Mouse (Mus musculus) hindbrain, embryonic 14.5 days (tissue): ENCODE measurements around the gene Spib. TPM values are rescaled to one million over a fixed set of nuclear protein-coding genes. Genes with fewer than 3 reads are reported as not detected.

Experiments
- ATAC-seq: fragments of 200-750 bp; cut with Nextera tagmentation; 2 replicates; pipeline ENCODE4 v1.8.0; 2017; ENCODE audit warnings: moderate number of reproducible peaks, mild to moderate bottlenecking, moderate TSS enrichment, moderate library complexity; ENCODE audit not compliant: low FRiP score
- DNase-seq: peaks from one replicate; pipeline ENCODE4 v3.0.0-alpha.2; 2015; ENCODE audit warnings: low spot score
- H3K27ac ChIP-seq: fragments of 300-500 bp; sonication (generic); 2 replicates; pipeline ENCODE4 v1.5.1; 2014; ENCODE audit warnings: mild to moderate bottlenecking, moderate library complexity
- H3K27me3 ChIP-seq: fragments of 300-500 bp; sonication (generic); 2 replicates; pipeline ENCODE4 v1.6.1; 2014; ENCODE audit warnings: mild to moderate bottlenecking, low read length, mixed read lengths; ENCODE audit not compliant: control insufficient read depth, insufficient read depth
- H3K36me3 ChIP-seq: fragments of 300-500 bp; sonication (generic); replicated peaks from 2 replicates; pipeline ENCODE4 v1.6.1; 2014; ENCODE audit not compliant: control insufficient read depth, insufficient read depth
- H3K4me1 ChIP-seq: fragments of 300-500 bp; sonication (generic); replicated peaks from 2 replicates; pipeline ENCODE4 v1.6.1; 2014; ENCODE audit warnings: antibody characterized with exemption, low read length, mixed read lengths; ENCODE audit not compliant: control insufficient read depth, insufficient read depth
- H3K4me2 ChIP-seq: fragments of 300-500 bp; sonication (generic); replicated peaks from 2 replicates; pipeline ENCODE4 v1.6.1; 2014; ENCODE audit warnings: mild to moderate bottlenecking, moderate library complexity
- H3K4me3 ChIP-seq: fragments of 300-500 bp; sonication (generic); replicated peaks from 2 replicates; pipeline ENCODE4 v1.5.1; 2014; ENCODE audit warnings: mild to moderate bottlenecking, low read length
- H3K9ac ChIP-seq: fragments of 300-500 bp; sonication (generic); 2 replicates; pipeline ENCODE4 v1.6.1; 2014
- H3K9me3 ChIP-seq: fragments of 300-500 bp; sonication (generic); 2 replicates; pipeline ENCODE4 v1.6.1; 2016; ENCODE audit warnings: low read length; ENCODE audit not compliant: control insufficient read depth
- WGBS: fragments of 180-500 bp; shearing (Covaris S2); extraction: QIAGEN DNeasy Blood & Tissue Kit; methylation state at CpG from one replicate; pipeline ENCODE4 v1.1.7; 2014; 5-methylcytosine and 5-hydroxymethylcytosine counted together
- polyA plus RNA-seq: library from polyadenylated mRNA; unstranded; fragments of >200 nt; fragmentation: Nextera tagmentation; extraction: Ambion mirVana; gene quantifications from 2 replicates; pipeline ENCODE4 v1.2.1, GENCODE M21; 2014

Spib gene
- polyA plus RNA-seq, 1 experiment from 2014 or later: 0.09 TPM

DNA sequence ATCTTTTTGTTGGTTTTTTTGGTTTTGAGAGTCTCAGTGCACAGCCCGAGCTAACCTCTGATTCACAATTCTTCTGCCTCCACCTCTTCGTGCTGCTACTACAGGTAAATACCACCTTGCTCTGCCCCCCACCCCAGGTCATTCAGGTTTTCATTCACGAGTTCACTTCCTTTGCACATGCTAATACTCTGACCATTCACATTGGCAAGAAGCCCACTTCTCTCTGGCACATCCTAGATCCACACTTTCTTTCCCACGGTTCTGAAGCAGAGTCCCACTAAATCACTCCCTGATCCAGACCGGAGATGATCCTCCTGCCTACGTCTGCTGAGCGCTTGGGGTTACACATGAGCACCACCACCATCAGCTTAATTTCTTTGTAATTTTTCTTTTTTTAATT lies 36.8 kb downstream of the Spib start:
- no peak overlapping the region for H3K27ac ChIP-seq
- ATAC-seq (no peak), DNase-seq (no peak)
- H3K27me3 ChIP-seq: no peaks in the 10 kb centered on the region
- peaks cover 32% of the 10 kb centered on the region for H3K36me3 ChIP-seq
- WGBS: 86% methylated on average over 7 of the region's 7 CpGs
- no peaks in the 10 kb centered on the region for H3K9me3 ChIP-seq
- H3K4me2 ChIP-seq: peak overlapping the region; percentile 72
- peak overlapping the region; percentile 66 for H3K4me3 ChIP-seq
- H3K4me1 ChIP-seq: peaks cover 20% of the 10 kb centered on the region
- peak overlapping the region; percentile 79 for H3K9ac ChIP-seq

DNA sequence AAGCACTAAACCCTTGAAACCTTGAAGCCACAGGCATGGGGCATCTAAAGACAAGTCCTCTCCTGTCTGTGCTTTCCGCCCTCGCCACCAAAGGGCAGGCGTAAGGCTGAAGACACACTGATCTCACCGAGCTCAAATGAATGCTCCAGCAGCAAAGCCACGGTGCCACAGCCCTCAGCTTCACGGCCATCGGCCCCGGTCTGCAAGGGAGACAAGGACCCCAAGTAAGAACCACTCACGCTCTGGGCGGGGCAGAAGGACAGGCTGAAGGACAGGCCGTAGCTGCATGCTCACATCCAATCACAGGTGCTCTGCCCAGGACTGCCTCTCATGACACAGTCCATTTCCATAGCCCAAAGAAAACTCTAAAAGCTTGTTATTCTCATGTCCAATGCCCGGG lies 37.2 kb downstream of the Spib start:
- 91% methylated on average over 12 of the region's 12 CpGs for WGBS
- Histone ChIP-seq H3K27ac (no peak overlapping the region), H3K9ac (no peak overlapping the region), H3K36me3 (peaks cover 36% of the 10 kb centered on the region), H3K27me3 (no peaks in the 10 kb centered on the region), H3K9me3 (no peaks in the 10 kb centered on the region), H3K4me2 (peak overlapping the region; percentile 72; the same call in 1 of the 2 replicates), H3K4me3 (no peak overlapping the region), H3K4me1 (peaks cover 20% of the 10 kb centered on the region)
- no peak for ATAC-seq
- no peak for DNase-seq

DNA sequence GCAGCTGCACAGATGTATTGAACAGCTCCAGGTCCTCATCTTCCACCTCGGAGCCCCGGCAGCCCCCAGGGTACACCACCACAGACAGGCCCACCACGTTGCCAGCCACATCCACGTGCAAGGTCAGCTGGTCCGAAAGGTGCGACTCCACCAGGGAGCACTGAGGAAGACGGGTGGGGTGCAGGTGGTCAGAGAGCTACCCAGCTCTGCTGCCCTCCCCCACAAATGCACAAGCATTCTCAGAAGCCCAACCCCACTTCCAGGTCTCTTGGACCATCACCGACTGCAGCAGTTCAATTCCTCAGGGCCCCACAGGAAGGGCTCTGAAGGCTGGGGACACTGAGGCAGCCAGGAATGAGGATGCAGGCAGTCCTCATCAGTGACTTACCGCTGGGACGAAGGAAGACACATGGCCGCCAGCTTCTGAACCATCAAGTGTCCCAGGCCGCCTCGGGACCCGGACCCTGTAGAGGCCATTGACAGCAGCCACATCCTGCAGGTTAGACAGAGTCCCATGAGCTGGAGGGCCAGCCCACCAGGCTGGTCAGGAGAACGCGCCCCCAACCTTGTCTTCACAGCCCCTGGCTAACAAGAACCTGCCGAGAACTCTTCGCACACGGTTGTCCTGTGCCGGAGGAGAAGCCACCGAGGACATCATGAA lies 39.6 kb downstream of the Spib start:
- ATAC-seq (no peak), DNase-seq (no peak)
- no peaks in the 10 kb centered on the region for H3K9me3 ChIP-seq
- no peak overlapping the region for H3K27ac ChIP-seq
- no peak overlapping the region for H3K4me3 ChIP-seq
- H3K4me1 ChIP-seq: peaks cover 16% of the 10 kb centered on the region
- H3K27me3 ChIP-seq: no peaks in the 10 kb centered on the region
- no peak overlapping the region for H3K9ac ChIP-seq
- peaks cover 47% of the 10 kb centered on the region for H3K36me3 ChIP-seq
- WGBS: 96% methylated on average over 21 of the region's 21 CpGs
- no peak overlapping the region for H3K4me2 ChIP-seq

DNA sequence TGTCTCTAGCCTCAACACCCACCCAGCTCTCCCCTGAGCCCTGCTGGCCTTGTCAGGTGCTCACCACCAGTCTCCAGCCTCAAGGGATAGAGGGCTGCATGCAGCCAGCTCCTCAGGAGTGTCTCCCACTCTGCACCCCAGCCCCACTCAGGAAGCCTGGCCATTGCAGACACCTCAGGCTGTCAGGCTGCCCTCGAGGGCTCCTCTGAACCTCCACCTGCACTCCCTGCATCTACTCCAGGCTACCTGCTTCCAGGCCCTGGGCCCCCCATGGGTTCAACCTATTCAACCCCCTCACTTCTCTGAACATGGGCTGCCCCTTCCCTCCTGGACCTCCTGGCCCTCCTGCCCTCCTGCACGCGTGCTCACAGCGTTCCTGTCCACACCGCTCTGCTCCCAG lies 40.5 kb downstream of the Spib start:
- H3K36me3 ChIP-seq: peaks cover 47% of the 10 kb centered on the region
- H3K27me3 ChIP-seq: no peaks in the 10 kb centered on the region
- H3K9me3 ChIP-seq: no peaks in the 10 kb centered on the region
- H3K27ac ChIP-seq: no peak overlapping the region
- no peak overlapping the region for H3K4me3 ChIP-seq
- no peak overlapping the region for H3K4me2 ChIP-seq
- DNase-seq (no peak), ATAC-seq (no peak)
- no peak overlapping the region for H3K9ac ChIP-seq
- peaks cover 11% of the 10 kb centered on the region for H3K4me1 ChIP-seq
- 96% methylated on average over 5 of the region's 5 CpGs for WGBS

DNA sequence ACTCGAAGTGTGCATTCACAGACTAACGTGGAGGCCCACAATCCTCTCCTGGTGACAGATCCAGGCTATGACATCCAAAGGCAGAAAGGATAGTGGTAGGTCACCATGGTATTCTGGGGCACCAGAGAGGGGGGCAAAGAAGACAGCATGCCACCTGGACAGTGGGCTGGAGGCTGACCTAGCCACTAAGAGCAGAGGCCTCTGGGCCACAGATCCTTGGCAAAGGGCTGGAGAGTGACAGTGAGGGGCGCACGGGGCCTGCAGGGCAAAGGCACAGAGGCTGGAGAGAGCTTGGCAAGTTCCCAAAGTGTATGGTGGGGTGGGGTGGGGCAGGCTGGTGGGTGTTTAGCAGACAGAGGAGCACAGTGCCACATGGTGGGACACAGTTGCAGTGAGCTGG lies 41.6 kb downstream of the Spib start:
- H3K4me1 ChIP-seq: peaks cover 7% of the 10 kb centered on the region
- peaks cover 47% of the 10 kb centered on the region for H3K36me3 ChIP-seq
- WGBS: 87% methylated on average over 4 of the region's 4 CpGs
- ATAC-seq (no peak), DNase-seq (no peak)
- no peak overlapping the region for H3K4me2 ChIP-seq
- H3K9ac ChIP-seq: no peak overlapping the region
- H3K27me3 ChIP-seq: no peaks in the 10 kb centered on the region
- H3K9me3 ChIP-seq: no peaks in the 10 kb centered on the region
- no peak overlapping the region for H3K27ac ChIP-seq
- H3K4me3 ChIP-seq: no peak overlapping the region

DNA sequence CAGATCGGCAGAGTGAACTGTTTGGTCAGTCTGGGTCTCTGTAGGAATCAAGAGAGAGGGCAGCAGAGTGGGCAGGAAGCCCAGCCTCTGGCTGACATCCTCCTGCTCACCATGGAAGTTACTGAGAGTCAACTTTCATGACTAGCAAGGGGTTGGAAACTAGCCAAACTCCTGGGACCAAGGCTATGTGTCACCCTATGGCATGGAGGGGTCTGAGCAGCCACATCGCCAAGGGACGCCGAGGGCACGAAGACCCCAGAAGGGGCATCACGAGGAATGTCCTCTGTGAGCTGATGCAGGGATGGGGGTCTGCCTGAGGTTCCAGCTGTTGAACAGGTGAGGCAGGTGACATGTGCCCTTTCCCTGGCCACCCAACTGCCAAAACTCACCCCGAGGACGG lies 43.3 kb downstream of the Spib start:
- WGBS: 91% methylated on average over 8 of the region's 8 CpGs

DNA sequence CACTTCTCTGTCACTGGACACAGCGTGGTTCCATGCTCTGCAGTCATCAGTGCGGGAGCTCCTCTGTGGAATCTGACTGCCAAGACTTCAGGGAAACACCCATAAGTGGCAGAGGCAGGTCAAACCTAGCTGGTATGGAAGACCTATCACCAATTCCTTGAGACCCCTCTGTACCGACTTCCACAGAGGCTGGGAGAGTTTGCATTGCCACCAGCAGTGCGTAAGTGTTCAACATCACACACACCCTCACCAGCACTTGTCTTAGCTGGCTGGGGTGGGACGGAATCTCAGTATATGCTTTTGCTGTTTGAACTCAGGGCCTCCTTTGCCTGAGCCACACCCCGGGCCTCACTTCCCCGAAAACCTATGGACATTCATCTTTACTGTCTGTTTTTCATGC lies 43.9 kb downstream of the Spib start:
- no peak overlapping the region for H3K27ac ChIP-seq
- H3K4me1 ChIP-seq: no peaks in the 10 kb centered on the region
- peaks cover 44% of the 10 kb centered on the region for H3K36me3 ChIP-seq
- no peak overlapping the region for H3K9ac ChIP-seq
- no peak for ATAC-seq
- no peak overlapping the region for H3K4me2 ChIP-seq
- no peaks in the 10 kb centered on the region for H3K27me3 ChIP-seq
- DNase-seq: no peak
- no peaks in the 10 kb centered on the region for H3K9me3 ChIP-seq
- 95% methylated on average over 7 of the region's 7 CpGs for WGBS
- H3K4me3 ChIP-seq: no peak overlapping the region

More for the DNA sequence above, 43.3 kb downstream of the Spib start:
- Histone ChIP-seq H3K9ac (no peak overlapping the region), H3K27ac (no peak overlapping the region), H3K4me3 (no peak overlapping the region), H3K27me3 (no peaks in the 10 kb centered on the region), H3K36me3 (peaks cover 47% of the 10 kb centered on the region), H3K9me3 (no peaks in the 10 kb centered on the region), H3K4me1 (no peaks in the 10 kb centered on the region), H3K4me2 (no peak overlapping the region)
- DNase-seq (no peak), ATAC-seq (no peak)

DNA sequence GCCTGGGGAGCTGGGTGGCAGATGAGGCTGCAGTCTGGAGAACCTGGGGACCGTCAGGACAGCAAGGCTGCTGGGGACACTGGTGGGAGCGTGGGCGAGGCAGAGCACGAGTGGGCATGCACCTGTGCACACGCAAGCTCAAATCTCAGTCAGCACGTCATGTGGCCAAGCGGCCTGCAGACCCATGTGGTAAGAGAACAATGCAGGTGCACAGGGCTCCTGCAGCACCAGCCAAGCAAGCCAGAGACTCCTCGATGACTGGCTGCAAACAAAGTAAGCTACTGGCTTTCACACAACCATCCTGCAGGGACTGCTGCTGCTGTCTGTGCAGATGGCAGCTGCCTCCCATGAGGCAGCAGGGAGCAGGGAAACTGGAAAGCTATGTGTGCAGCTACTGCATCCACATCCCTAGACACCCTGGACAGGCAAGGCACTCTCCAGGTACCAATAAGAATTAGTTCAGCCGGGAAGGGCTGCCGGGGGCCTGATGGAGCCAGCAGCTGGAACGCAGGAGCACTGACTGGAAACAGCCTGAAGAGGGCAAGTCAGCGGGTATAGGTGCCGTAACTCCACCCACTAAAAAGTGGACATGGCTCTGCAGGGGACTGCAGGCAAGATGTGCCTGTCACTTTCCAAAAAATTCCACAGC lies 44.8 kb downstream of the Spib start:
- Histone ChIP-seq H3K36me3 (peaks cover 35% of the 10 kb centered on the region), H3K9ac (peak overlapping the region; percentile 26; the same call in 1 of the 2 replicates), H3K9me3 (no peaks in the 10 kb centered on the region), H3K4me3 (no peak overlapping the region), H3K4me2 (no peak overlapping the region), H3K4me1 (no peaks in the 10 kb centered on the region), H3K27me3 (no peaks in the 10 kb centered on the region), H3K27ac (peak overlapping the region; percentile 41; the same call in 1 of the 2 replicates)
- DNase-seq (no peak), ATAC-seq (no peak)
- 59% methylated on average over 13 of the region's 13 CpGs for WGBS

DNA sequence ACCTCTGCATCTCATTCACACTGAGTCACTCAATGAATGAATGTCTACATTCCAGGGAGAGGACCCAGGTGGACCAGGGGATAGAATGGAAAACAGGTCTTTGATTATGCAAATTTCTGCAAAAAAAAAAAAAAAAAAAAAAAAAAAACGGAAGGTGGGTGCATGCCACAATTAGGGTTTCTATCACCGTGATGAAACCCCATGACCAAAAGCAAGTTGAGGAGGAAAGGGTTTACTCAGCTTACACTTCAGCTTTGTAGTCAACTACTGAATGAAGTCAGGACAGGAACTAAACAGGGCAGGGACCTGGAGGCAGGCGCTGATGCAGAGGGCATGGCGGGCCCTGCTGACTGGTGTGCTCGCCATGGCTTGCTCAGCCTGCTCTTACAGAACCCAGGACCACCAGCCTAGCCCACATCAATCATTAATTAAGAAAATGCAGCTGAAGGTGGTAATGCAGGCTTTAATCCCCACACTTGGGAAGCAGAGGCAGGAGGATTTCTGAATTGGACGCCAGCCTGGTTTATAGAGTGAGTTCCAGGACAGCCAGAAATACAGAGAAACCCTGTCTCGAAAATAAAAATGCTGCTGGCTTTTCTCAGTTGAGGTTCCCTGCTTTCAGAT lies 46.2 kb downstream of the Spib start:
- Histone ChIP-seq H3K36me3 (peaks cover 21% of the 10 kb centered on the region), H3K27ac (no peak overlapping the region), H3K4me3 (no peak overlapping the region), H3K4me2 (no peak overlapping the region), H3K27me3 (0 out of 2 replicates have a peak, but pooled peaks cover 1% of the 10 kb centered on the region), H3K9me3 (no peaks in the 10 kb centered on the region), H3K4me1 (no peaks in the 10 kb centered on the region), H3K9ac (no peak overlapping the region)
- DNase-seq: no peak
- 76% methylated on average over 7 of the region's 7 CpGs for WGBS
- ATAC-seq: no peak
